Mouse (Mus musculus) adrenal gland, adult 8-10 months (tissue): ENCODE measurements at regions not wholly inside any gene's neighbourhood (a gene's known extent, or its start where the extent isn't known, plus 50 kb on each side); places are given as distances from the start of the nearest gene placed in this dataset.

ENCODE experiments used
- DNase-seq: peaks from one replicate; pipeline ENCODE4 v3.0.0; 2022

- no peak for DNase-seq
Measured at GRCm38 (mm10) chr12:106607655-106608337, 597.8 kb downstream of the Vrk1 start.

GRCm38 (mm10) chr12:106618684-106619083, 608.7 kb downstream of the Vrk1 start:
- no peak for DNase-seq

DNA sequence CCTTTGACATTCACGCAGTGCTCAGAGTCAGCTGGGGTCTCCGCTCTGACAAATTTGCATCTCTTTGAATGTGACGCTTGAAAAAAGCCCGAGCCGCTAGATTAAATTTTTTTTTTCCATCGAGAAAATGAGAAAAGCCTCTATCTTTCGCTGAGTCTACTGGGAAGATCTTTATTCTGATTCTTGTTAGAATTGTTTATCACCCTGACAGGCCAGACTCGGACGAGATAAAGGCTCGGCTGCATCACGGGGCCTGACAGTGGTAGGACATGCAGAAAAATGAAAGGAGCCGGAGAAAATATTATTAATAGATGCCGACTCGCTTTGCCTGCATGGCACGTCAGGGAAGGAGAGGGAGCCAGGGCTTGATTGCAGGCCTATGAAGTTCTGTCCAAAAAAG, 616.8 kb downstream of the Vrk1 start:
- DNase-seq: no peak

DNA sequence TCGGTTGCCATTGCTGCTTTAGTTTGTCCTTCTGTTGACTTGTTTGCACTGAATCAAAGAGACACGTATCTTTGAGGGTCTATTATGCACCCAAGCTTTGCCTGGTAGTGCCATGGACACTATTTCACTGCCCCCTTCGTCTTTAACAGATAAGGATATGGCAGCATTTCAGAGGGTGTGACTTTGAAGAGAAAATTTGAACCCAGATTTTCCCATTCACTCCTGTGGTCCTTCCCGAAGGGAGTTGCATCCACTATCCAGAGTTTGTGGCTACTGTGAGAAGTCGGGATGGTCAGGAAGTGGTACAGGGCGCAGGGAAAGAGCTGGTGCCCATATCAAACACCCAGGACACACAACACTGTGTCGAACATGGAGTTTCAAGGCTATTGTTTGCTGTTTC, 622.5 kb downstream of the Vrk1 start:
- no peak for DNase-seq

GRCm38 (mm10) chr12:106633096-106633495, 623.1 kb downstream of the Vrk1 start:
- no peak for DNase-seq

GRCm38 (mm10) chr12:106658317-106658716, 648.3 kb downstream of the Vrk1 start:
- DNase-seq: no peak

GRCm38 (mm10) chr12:106673232-106673766, 663.3 kb downstream of the Vrk1 start:
- DNase-seq: no peak

- DNase-seq: no peak
Measured at GRCm38 (mm10) chr12:106674741-106675140, 664.7 kb downstream of the Vrk1 start.

DNA sequence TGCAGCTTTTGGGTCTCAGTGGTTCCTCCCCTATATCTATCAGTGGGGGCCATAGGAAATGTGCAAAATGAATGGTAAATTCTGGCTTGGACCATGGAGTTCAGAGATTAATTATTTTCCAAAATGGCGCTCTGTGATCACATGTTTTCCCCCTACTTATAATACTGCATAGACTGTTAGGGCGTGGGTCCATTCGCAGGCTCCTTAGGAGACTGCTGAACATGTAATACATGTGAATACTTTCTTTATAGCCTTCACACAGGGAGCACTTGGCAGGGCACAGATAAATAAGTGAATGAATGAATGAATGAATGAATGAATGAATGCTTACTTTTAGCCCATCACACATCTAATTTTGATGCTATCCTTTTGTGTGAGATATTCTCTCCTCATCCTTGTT, 666.1 kb downstream of the Vrk1 start:
- no peak for DNase-seq

GRCm38 (mm10) chr12:106676566-106676965, 666.5 kb downstream of the Vrk1 start:
- no peak for DNase-seq

- no peak for DNase-seq
Measured at GRCm38 (mm10) chr12:106685986-106686385, 676.0 kb downstream of the Vrk1 start.

DNA sequence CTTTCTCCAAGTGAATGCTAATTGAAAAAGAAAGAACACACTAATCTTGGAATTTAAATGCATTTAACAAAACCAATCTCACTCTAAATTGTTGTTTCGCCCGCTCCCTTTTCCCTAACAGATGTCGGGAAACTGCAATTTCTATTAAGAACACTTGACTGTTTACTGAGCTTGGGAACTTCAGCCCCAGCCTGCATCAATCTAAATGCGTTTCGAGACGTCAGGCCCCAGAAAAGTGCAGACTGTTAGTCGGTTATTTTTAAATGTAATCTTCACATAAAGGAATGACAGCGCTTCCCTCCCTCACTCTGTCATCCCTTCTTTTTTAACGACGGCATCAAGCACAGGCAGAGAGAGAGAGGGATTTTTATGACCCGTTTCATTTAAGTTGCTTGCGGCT, 677.7 kb downstream of the Vrk1 start:
- DNase-seq: no peak

- no peak for DNase-seq
Measured at GRCm38 (mm10) chr12:106688156-106688740, 678.2 kb downstream of the Vrk1 start.

DNA sequence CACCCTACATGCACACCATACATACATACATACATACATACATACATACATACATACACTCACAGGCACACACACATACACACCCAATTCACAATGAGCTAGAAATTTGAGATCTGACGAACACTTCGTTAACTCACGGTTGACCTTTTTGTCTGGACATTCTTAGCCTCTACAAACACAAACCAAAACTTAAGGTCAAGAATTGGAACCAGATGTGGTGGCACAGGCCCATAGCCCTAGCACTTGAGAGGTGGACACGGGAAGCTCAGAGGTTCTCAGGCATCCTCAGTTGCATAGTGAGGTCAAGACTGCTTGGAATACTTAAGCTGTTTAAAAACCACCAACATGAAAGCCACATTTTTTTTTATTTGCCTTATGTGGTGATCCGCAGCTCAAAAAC, 692.9 kb downstream of the Vrk1 start:
- no peak for DNase-seq

GRCm38 (mm10) chr12:106721271-106722009, 711.4 kb downstream of the Vrk1 start:
- no peak for DNase-seq

- no peak for DNase-seq
Measured at GRCm38 (mm10) chr12:106722010-106722362, 712.0 kb downstream of the Vrk1 start.

DNA sequence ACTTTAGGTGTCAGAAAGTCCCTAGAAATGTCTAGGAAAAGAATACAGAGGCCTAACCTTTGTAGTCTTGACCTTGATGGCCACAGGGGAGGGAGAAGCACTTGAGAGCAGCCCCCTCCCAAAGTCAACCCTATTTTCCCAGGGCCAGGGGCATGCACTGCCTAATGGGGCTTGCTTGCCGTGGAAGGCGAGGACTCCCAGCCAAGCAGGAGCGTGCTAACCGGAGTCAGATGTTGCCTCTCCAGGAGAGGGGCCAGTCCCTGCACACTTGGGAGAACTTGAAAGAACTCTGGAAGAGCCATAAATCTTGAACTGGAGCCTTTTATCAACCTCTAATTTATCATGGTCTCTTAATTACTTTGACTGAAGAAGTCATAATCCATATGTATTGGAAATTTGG, 712.7 kb downstream of the Vrk1 start:
- no peak for DNase-seq

DNA sequence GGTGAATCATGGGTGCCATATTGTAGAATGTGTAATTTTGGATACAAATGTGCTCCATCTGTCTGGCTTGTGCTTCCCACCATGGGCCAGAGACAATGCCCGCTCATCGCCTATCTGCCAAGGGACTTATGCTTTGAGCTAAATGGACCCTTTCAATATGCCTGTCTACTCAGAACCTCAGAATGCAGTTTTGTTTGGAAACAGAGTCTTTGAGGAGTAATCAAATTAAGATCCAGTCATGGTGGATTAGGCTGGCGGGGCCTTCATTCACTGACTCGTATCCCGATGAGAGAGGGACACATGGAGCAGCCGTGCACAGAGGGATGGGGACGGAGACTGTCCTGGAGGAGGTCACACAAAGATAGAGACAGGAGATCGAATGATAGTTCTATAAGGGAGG, 716.9 kb downstream of the Vrk1 start:
- DNase-seq: no peak

DNA sequence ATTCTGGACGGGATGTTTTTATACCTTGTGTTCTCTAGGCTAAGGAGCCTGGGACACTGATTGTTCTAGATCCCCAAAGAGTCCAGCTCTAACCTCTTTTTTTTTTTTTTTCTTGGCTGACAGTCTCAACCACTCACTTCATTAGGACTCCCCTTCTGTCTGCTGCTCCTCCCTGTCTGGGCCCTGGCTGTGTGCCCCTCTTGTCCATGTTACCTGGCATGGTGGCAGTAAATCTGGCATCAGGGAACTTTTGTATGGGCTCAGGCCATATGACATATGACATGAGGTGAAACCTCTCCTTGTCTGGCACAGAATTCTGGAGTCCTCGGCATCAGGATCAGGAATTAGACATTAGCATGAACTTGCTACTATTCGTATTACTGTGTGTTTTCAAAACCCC, 717.5 kb downstream of the Vrk1 start:
- DNase-seq: no peak

- DNase-seq: no peak
Measured at GRCm38 (mm10) chr12:106729686-106730085, 719.7 kb downstream of the Vrk1 start.

GRCm38 (mm10) chr12:106732108-106732857, 722.3 kb downstream of the Vrk1 start:
- DNase-seq: no peak

- DNase-seq: no peak
Measured at GRCm38 (mm10) chr12:106748765-106749164, 738.7 kb downstream of the Vrk1 start.

GRCm38 (mm10) chr12:106763552-106763951, 724.9 kb upstream of the 3110018I06Rik start:
- no peak for DNase-seq
